Comparison of ENCODE assay signal across 9 mouse cellular contexts in genomic region chr2:135029700-135030099, GRCm38 (mm10).
DNase-seq lines count a peak whose midpoint lies in the region; ATAC-seq and TF ChIP-seq lines count a peak whose summit lies in the region.
"Had no signal": no experiment of that assay in that cellular context is flagged by ENCODE, and none has a peak within 500 bp of the region (broad histone marks: within the 10 kb centered on the region; RNA-seq: fewer than 3 reads in every experiment).

No protein-coding gene starts in this region.

- no peak overlapping the region for H3K27ac ChIP-seq in cerebellum, adult 2 months (ENCODE audit: insufficient read depth, low read length)
- H3K27ac ChIP-seq in left cerebral cortex, adult 2 months: peak overlapping the region; percentile 18; the same call in 1 of the 2 replicates
- H3K27ac ChIP-seq in hindbrain, embryonic 14.5 days: peak overlapping the region; percentile 44; the same call in 1 of the 2 replicates
- H3K27ac ChIP-seq in neural tube, embryonic 13.5 days (replicated peaks): peak overlapping the region; percentile 64; the same call in 1 of the 2 replicates

- WGBS in cerebellum, adult 2 months: 30% methylated on average over 6 of the region's 6 CpGs
- 21% methylated on average over 6 of the region's 6 CpGs for WGBS in hindbrain, embryonic 14.5 days
- 24% methylated on average over 6 of the region's 6 CpGs for WGBS in neural tube, embryonic 13.5 days

- TF ChIP-seq CTCF in cerebellum, adult 2 months (IDR thresholded peaks at IDR 0.05; ENCODE audit: borderline replicate concordance, insufficient read depth, low read depth, low read length): no peak
- no peak for TF ChIP-seq CTCF in left cerebral cortex, adult 2 months (IDR thresholded peaks at IDR 0.05)

- H3K9ac ChIP-seq in hindbrain, embryonic 14.5 days: no peak overlapping the region
- H3K9ac ChIP-seq in neural tube, embryonic 13.5 days: peak overlapping the region; percentile 22; the same call in 1 of the 2 replicates

- DNase-seq in cerebellum, adult 2 months: peak; percentile 25 to 36
- DNase-seq in cerebellum, adult 9-11 months: no peak
- DNase-seq in left cerebral cortex, adult 2 months (ENCODE audit: extremely low spot score in 1 of 2, low spot score in 2 of 2): no peak
- DNase-seq in left cerebral cortex, adult 8-10 months (ENCODE audit: low spot score in 2 of 2): no peak
- DNase-seq in hindbrain, embryonic 14.5 days (ENCODE audit: low spot score): no peak
- no peak for DNase-seq in urinary bladder, postnatal 10 days (ENCODE audit: low spot score)
- DNase-seq in frontal cortex, postnatal 25 days (ENCODE audit: low spot score in 2 of 2): no peak

- H3K4me2 ChIP-seq in hindbrain, embryonic 14.5 days (replicated peaks): peak overlapping the region; percentile 27
- peak overlapping the region; percentile 27 for H3K4me2 ChIP-seq in neural tube, embryonic 13.5 days

- peak; percentile 55; the same call in 1 of the 2 replicates for ATAC-seq in hindbrain, embryonic 14.5 days (ENCODE audit: low FRiP score)
- ATAC-seq in neural tube, embryonic 13.5 days (ENCODE audit: low read depth): no peak

- no peaks in the 10 kb centered on the region for H3K9me3 ChIP-seq in hindbrain, embryonic 14.5 days (ENCODE audit: control insufficient read depth, low read length)
- no peaks in the 10 kb centered on the region for H3K9me3 ChIP-seq in neural tube, embryonic 13.5 days
- H3K9me3 ChIP-seq: megakaryocyte, embryonic 14.5 days had no signal

- H3K36me3 ChIP-seq in hindbrain, embryonic 14.5 days (replicated peaks; ENCODE audit: control insufficient read depth, insufficient read depth): no peaks in the 10 kb centered on the region
- H3K36me3 ChIP-seq in neural tube, embryonic 13.5 days: no peaks in the 10 kb centered on the region

- no peak overlapping the region for H3K4me3 ChIP-seq in cerebellum, adult 2 months (replicated peaks; ENCODE audit: insufficient read depth, low read depth, low read length)
- no peak overlapping the region for H3K4me3 ChIP-seq in left cerebral cortex, adult 2 months
- no peak overlapping the region for H3K4me3 ChIP-seq in hindbrain, embryonic 14.5 days (replicated peaks; ENCODE audit: low read length)
- H3K4me3 ChIP-seq in neural tube, embryonic 13.5 days: no peak overlapping the region
- H3K4me3 ChIP-seq: megakaryocyte, embryonic 14.5 days had no signal

- H3K4me1 ChIP-seq in cerebellum, adult 2 months (ENCODE audit: control insufficient read depth, insufficient read depth, low read length): peaks cover 3% of the 10 kb centered on the region; the same call in 1 of the 2 replicates
- peaks cover 16% of the 10 kb centered on the region; the same call in 1 of the 2 replicates for H3K4me1 ChIP-seq in hindbrain, embryonic 14.5 days (replicated peaks; ENCODE audit: control insufficient read depth, insufficient read depth, low read length)
- peaks cover 17% of the 10 kb centered on the region for H3K4me1 ChIP-seq in neural tube, embryonic 13.5 days (replicated peaks)

- no peaks in the 10 kb centered on the region for H3K27me3 ChIP-seq in cerebellum, adult 2 months (ENCODE audit: control insufficient read depth, insufficient read depth, low read length)
- no peaks in the 10 kb centered on the region for H3K27me3 ChIP-seq in hindbrain, embryonic 14.5 days (ENCODE audit: control insufficient read depth, insufficient read depth, low read length)
- no peaks in the 10 kb centered on the region for H3K27me3 ChIP-seq in neural tube, embryonic 13.5 days
- H3K27me3 ChIP-seq: megakaryocyte, embryonic 14.5 days had no signal

- intact Hi-C loops in left cerebral cortex, adult 2 months (cut with DNase I): no loop called here

- TF ChIP-seq POLR2A in cerebellum, adult 2 months (IDR thresholded peaks at IDR 0.05; ENCODE audit: borderline replicate concordance, insufficient read depth, low read length): no peak

Comparison
In these comparisons a context has a peak if more than half of its experiments do, and no peak if none do; other contexts are left out.
1. DNase-seq: peak in cerebellum, adult 2 months (2 of 2); none in cerebellum, adult 9-11 months (single experiment), left cerebral cortex, adult 2 months (0 of 2), left cerebral cortex, adult 8-10 months (0 of 2), hindbrain, embryonic 14.5 days (single experiment), urinary bladder, postnatal 10 days (single experiment) and frontal cortex, postnatal 25 days (0 of 2).